8 mouse cellular contexts compared by ENCODE assay signal in the genomic region with DNA sequence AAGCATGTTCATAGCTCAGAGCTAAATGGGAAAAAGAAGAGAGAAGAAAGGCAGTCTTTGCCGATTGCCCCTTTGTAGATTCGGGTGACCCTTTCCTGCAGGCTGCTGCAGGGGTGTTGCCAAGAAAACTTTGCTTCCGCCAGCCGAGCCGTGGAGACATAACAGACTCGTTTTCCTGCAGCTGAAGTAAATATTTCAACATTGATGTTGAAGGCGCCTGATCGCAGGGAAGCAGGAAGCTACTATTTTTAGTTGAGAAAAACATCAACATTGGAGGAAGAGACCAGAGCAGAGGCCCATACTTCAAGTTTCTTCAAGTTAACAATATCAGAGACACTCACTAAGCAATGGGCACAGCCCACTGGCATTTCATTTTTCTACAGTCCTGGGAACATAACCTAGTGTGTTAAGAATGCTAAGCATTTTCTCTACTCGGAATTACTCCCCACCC.
DNase-seq lines count a peak whose midpoint lies in the region; ATAC-seq and TF ChIP-seq lines count a peak whose summit lies in the region.

No protein-coding gene starts in this region.

- no peaks in the 10 kb centered on the region for H3K36me3 ChIP-seq in heart, embryonic 12.5 days
- no peaks in the 10 kb centered on the region for H3K36me3 ChIP-seq in kidney, embryonic 16.5 days (ENCODE audit: insufficient read depth, low read length)
- H3K36me3 ChIP-seq in stomach, postnatal 0 days (ENCODE audit: control insufficient read depth, insufficient read depth, low read length): no peaks in the 10 kb centered on the region

- 13% methylated on average over 9 of the region's 9 CpGs for WGBS in heart, embryonic 12.5 days
- 15% methylated on average over 9 of the region's 9 CpGs for WGBS in kidney, embryonic 16.5 days
- 4% methylated on average over 9 of the region's 9 CpGs for WGBS in stomach, postnatal 0 days

- no peak overlapping the region for H3K9ac ChIP-seq in heart, embryonic 12.5 days
- H3K9ac ChIP-seq in kidney, embryonic 16.5 days (replicated peaks; ENCODE audit: low read length): no peak overlapping the region
- no peak overlapping the region for H3K9ac ChIP-seq in stomach, postnatal 0 days (ENCODE audit: low read length)

- no peak for TF ChIP-seq POLR2A in cortical plate, adult 2 months (IDR thresholded peaks at IDR 0.05; ENCODE audit: extremely low read depth, insufficient read depth, low read length)

- peak; percentile 51 for DNase-seq in embryo, embryonic 10 days (ENCODE audit: low spot score)
- DNase-seq in embryo, embryonic 9.5 days (ENCODE audit: extremely low spot score): no peak
- peak; percentile 79 for DNase-seq in lung, postnatal 14 days
- peak; percentile 64 for DNase-seq in stomach, postnatal 0 days (ENCODE audit: low spot score)

- peak; percentile 55; the same call in 1 of the 2 replicates for ATAC-seq in heart, embryonic 12.5 days (ENCODE audit: insufficient number of reproducible peaks, low FRiP score)
- peak; percentile 70; the same call in 1 of the 2 replicates for ATAC-seq in kidney, embryonic 16.5 days (ENCODE audit: low FRiP score, low TSS enrichment)
- ATAC-seq in stomach, postnatal 0 days (ENCODE audit: low FRiP score, low TSS enrichment): peak; percentile 47; the same call in 1 of the 2 replicates
- no peak for ATAC-seq in frontal cortex, adult (ENCODE audit: low TSS enrichment)

- H3K9me3 ChIP-seq in heart, embryonic 12.5 days (replicated peaks): peaks cover 8% of the 10 kb centered on the region; the same call in 1 of the 2 replicates
- H3K9me3 ChIP-seq in kidney, embryonic 16.5 days (ENCODE audit: low read length): 0 out of 2 replicates have a peak, but pooled peaks cover 3% of the 10 kb centered on the region
- H3K9me3 ChIP-seq in stomach, postnatal 0 days (ENCODE audit: control insufficient read depth, low read length): no peaks in the 10 kb centered on the region

- no peaks in the 10 kb centered on the region for H3K27me3 ChIP-seq in heart, embryonic 12.5 days (replicated peaks)
- no peaks in the 10 kb centered on the region for H3K27me3 ChIP-seq in kidney, embryonic 16.5 days (ENCODE audit: insufficient read depth, low read length)
- H3K27me3 ChIP-seq in stomach, postnatal 0 days (ENCODE audit: control insufficient read depth, insufficient read depth, low read length): no peaks in the 10 kb centered on the region

- peaks cover 5% of the 10 kb centered on the region; the same call in 1 of the 2 replicates for H3K4me1 ChIP-seq in cortical plate, adult 2 months (ENCODE audit: control insufficient read depth, insufficient read depth, low read length)
- peaks cover 33% of the 10 kb centered on the region for H3K4me1 ChIP-seq in heart, embryonic 12.5 days (replicated peaks)
- peaks cover 18% of the 10 kb centered on the region for H3K4me1 ChIP-seq in kidney, embryonic 16.5 days (ENCODE audit: insufficient read depth, low read length)
- no peaks in the 10 kb centered on the region for H3K4me1 ChIP-seq in stomach, postnatal 0 days (replicated peaks; ENCODE audit: control insufficient read depth, insufficient read depth)

- no peak for TF ChIP-seq CTCF in cortical plate, adult 2 months (IDR thresholded peaks at IDR 0.05; ENCODE audit: extremely low read depth, insufficient read depth, low read length)
- no peak for TF ChIP-seq CTCF in stomach, postnatal 0 days (IDR thresholded peaks at IDR 0.05; ENCODE audit: low read depth)

- TF ChIP-seq EP300 in stomach, postnatal 0 days (optimal IDR thresholded peaks at IDR 0.05): no peak

- H3K27ac ChIP-seq in cortical plate, adult 2 months (ENCODE audit: insufficient read depth, low read length): peak overlapping the region; percentile 47
- H3K27ac ChIP-seq in heart, embryonic 12.5 days (ENCODE audit: poor library complexity, severe bottlenecking): peak overlapping the region; percentile 84
- H3K27ac ChIP-seq in kidney, embryonic 16.5 days (ENCODE audit: low read length): peak overlapping the region; percentile 86
- H3K27ac ChIP-seq in stomach, postnatal 0 days (replicated peaks): peak overlapping the region; percentile 84

- no peak overlapping the region for H3K4me2 ChIP-seq in heart, embryonic 12.5 days
- H3K4me2 ChIP-seq in kidney, embryonic 16.5 days (replicated peaks; ENCODE audit: low read depth, low read length): no peak overlapping the region
- H3K4me2 ChIP-seq in stomach, postnatal 0 days (replicated peaks; ENCODE audit: low read depth): no peak overlapping the region

- no peak overlapping the region for H3K4me3 ChIP-seq in cortical plate, adult 2 months (ENCODE audit: insufficient read depth, low read length)
- no peak overlapping the region for H3K4me3 ChIP-seq in heart, embryonic 12.5 days
- no peak overlapping the region for H3K4me3 ChIP-seq in kidney, embryonic 16.5 days (ENCODE audit: low read length)
- H3K4me3 ChIP-seq in stomach, postnatal 0 days (ENCODE audit: low read depth, low read length): no peak overlapping the region
